Mouse (Mus musculus) G1E (cell line): ENCODE data around the gene Sag.

Experiments used
- CTCF ChIP-seq: IDR thresholded peaks from 2 replicates; pipeline ENCODE4 v1.5.1; 2012; ENCODE audit warnings: low read depth, low read length, inconsistent platforms, mixed read lengths
- GATA1 ChIP-seq: IDR thresholded peaks from 2 replicates; pipeline ENCODE4 v1.6.1; 2012; ENCODE audit warnings: borderline replicate concordance, low read length, inconsistent platforms, mixed read lengths
- POLR2AphosphoS5 ChIP-seq: IDR thresholded peaks from 2 replicates; pipeline ENCODE4 v1.6.1; 2012; ENCODE audit warnings: low read depth, low read length, inconsistent platforms; ENCODE audit not compliant: insufficient replicate concordance
- TAL1 ChIP-seq: conservative IDR thresholded peaks from 2 replicates; pipeline ENCODE4 v1.6.1; 2012; ENCODE audit warnings: low read depth, low read length, inconsistent platforms, mixed read lengths

DNA sequence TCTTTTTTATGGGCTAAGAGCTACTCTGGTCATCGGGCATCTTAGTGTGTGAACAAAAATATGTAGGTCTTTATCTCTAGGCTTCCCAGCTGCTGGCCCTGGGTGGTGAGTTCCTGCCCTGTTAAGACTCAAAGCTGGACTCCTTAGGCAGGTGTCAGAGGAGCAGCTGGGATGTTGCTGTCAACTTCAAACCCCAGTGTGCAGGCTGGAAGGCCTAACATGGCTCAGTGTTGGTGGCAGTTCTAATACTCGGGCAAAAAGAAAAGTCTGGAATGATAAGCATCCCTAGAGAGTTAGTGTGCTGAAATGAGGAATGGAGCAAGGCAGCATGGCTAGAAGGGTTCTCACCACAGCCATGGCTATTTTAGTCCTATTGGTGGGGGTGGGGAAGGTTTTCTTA is 77.4 kb downstream of the Sag start:
- no peak for TF ChIP-seq CTCF
- TF ChIP-seq TAL1: no peak
- no peak for TF ChIP-seq GATA1
- TF ChIP-seq POLR2AphosphoS5: no peak
